Mouse (Mus musculus) forebrain, embryonic 11.5 days (tissue): Measurements from ENCODE around the gene Abcb5. TPM values are rescaled to one million over a fixed set of nuclear protein-coding genes. Genes with fewer than 3 reads are reported as not detected.

ENCODE experiments used
- ATAC-seq: fragments of 200-750 bp; cut with Nextera tagmentation; replicated peaks from 2 replicates; pipeline ENCODE4 v1.8.0; 2017; ENCODE audit warnings: moderate TSS enrichment; ENCODE audit not compliant: low FRiP score
- DNase-seq: peaks from one replicate; pipeline ENCODE4 v3.0.0-alpha.2; 2017; ENCODE audit warnings: low spot score
- H3K27ac ChIP-seq: fragments of 300-500 bp; sonication (generic); 2 replicates; pipeline ENCODE4 v1.5.1; 2014; ENCODE audit warnings: low read depth, low read length
- H3K27me3 ChIP-seq: fragments of 300-500 bp; sonication (generic); 2 replicates; pipeline ENCODE4 v1.6.1; 2014; ENCODE audit warnings: mild to moderate bottlenecking, low read length, mixed read lengths; ENCODE audit not compliant: control insufficient read depth, insufficient read depth
- H3K36me3 ChIP-seq: fragments of 300-500 bp; sonication (generic); 2 replicates; pipeline ENCODE4 v1.6.1; 2014; ENCODE audit warnings: mild to moderate bottlenecking, low read length, moderate library complexity, mixed read lengths; ENCODE audit not compliant: control insufficient read depth, insufficient read depth
- H3K4me1 ChIP-seq: fragments of 300-500 bp; sonication (generic); replicated peaks from 2 replicates; pipeline ENCODE4 v1.6.1; 2014; ENCODE audit warnings: low read length, mixed read lengths; ENCODE audit not compliant: control insufficient read depth, insufficient read depth
- H3K4me2 ChIP-seq: fragments of 300-500 bp; sonication (generic); 2 replicates; pipeline ENCODE4 v1.6.1; 2014; ENCODE audit warnings: low read depth, mild to moderate bottlenecking, low read length, moderate library complexity, mixed read lengths; ENCODE audit not compliant: severe bottlenecking
- H3K4me3 ChIP-seq: fragments of 300-500 bp; sonication (generic); 2 replicates; pipeline ENCODE4 v1.5.1; 2014; ENCODE audit warnings: low read depth, low read length
- H3K9ac ChIP-seq: fragments of 300-500 bp; sonication (generic); 2 replicates; pipeline ENCODE4 v1.6.1; 2014; ENCODE audit warnings: low read length
- H3K9me3 ChIP-seq: fragments of 300-500 bp; sonication (generic); 2 replicates; pipeline ENCODE4 v1.6.1; 2016; ENCODE audit warnings: low read length, mixed read lengths; ENCODE audit not compliant: control insufficient read depth
- WGBS: fragments of 180-500 bp; shearing (Covaris S2); extraction: QIAGEN DNeasy Blood & Tissue Kit; methylation state at CpG from one replicate; pipeline ENCODE4 v1.1.7; 2014; 5-methylcytosine and 5-hydroxymethylcytosine counted together
- polyA plus RNA-seq: library from polyadenylated mRNA; unstranded; fragments of >200 nt; fragmentation: Nextera tagmentation; extraction: Ambion mirVana; gene quantifications from 2 replicates; pipeline ENCODE4 v1.2.1, GENCODE M21; 2014

Gene Abcb5
- polyA plus RNA-seq, 1 experiment from 2014 or later = not detected

- peak within 1 kb of the TSS; percentile 80 for H3K4me2 ChIP-seq
- H3K4me3 ChIP-seq = peak within 1 kb of the TSS; percentile 57
- peaks cover 10% of the 10 kb centered on the region; the same call in 1 of the 2 replicates for H3K4me1 ChIP-seq
- peak within 1 kb of the TSS; percentile 86 for H3K27ac ChIP-seq
- 1% methylated on average over 6 of the region's 6 CpGs for WGBS
- peak within 1 kb of the TSS; percentile 80 for H3K9ac ChIP-seq
- no peak for ATAC-seq
- no peaks in the 10 kb centered on the region for H3K36me3 ChIP-seq
- peaks cover 45% of the 10 kb centered on the region for H3K27me3 ChIP-seq
- H3K9me3 ChIP-seq = no peaks in the 10 kb centered on the region
- no peak for DNase-seq
Observed at GRCm38 (mm10) chr12:118846221-118846620, 120.0 kb downstream of the Abcb5 start, which contains the start of gene Sp8. TSS of gene Sp8 (plus strand) at chr12:118846329.

DNA sequence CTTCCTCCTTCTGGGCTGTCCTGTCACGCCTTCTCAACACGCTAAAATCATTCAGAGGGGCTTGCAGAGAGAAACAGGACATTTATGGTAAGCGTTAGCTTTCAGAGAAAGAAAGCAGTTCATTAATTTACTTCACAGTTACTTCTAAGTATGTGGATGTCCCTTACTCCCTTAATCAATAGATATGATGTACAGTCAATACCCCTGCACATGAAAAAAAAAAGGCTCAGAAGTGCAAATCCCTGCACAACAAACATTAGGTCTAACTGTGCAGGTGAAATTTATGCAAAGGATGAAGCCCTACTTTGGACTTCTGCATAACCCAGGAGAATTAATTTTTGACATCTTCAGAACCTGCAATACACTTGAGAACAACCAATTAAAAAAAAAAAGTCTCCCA, 120.9 kb downstream of the Abcb5 start:
- peaks cover 45% of the 10 kb centered on the region for H3K27me3 ChIP-seq
- no peak for ATAC-seq
- no peaks in the 10 kb centered on the region for H3K9me3 ChIP-seq
- peaks cover 10% of the 10 kb centered on the region; the same call in 1 of the 2 replicates for H3K4me1 ChIP-seq
- DNase-seq = no peak
- H3K4me2 ChIP-seq = no peak overlapping the region
- no peak overlapping the region for H3K27ac ChIP-seq
- H3K9ac ChIP-seq = no peak overlapping the region
- no peaks in the 10 kb centered on the region for H3K36me3 ChIP-seq
- H3K4me3 ChIP-seq = no peak overlapping the region
- WGBS = 7% methylated on average over 3 of the region's 3 CpGs

DNA sequence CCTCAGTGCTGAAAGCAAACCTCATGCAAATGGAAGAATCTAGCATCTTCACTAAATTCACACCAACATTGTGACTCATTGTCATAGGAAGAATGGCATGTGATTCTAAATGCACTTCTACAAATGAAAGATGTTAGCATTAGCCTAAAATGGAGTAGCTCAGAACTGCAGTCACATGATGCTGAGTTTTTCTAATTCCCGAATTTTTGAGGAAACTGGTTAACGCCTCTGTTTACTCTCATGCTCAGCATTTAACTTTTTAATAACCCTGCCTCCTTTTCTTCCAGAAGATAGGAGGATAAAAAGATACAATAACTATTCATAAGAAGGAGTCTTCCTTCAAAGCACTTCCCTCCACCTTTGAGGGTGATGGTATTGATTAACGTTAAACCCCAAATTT, 121.4 kb downstream of the Abcb5 start:
- no peaks in the 10 kb centered on the region for H3K36me3 ChIP-seq
- ATAC-seq (no peak), DNase-seq (no peak)
- H3K27me3 ChIP-seq = peaks cover 43% of the 10 kb centered on the region
- no peak overlapping the region for H3K4me3 ChIP-seq
- peaks cover 10% of the 10 kb centered on the region; the same call in 1 of the 2 replicates for H3K4me1 ChIP-seq
- H3K9me3 ChIP-seq = no peaks in the 10 kb centered on the region
- 7% methylated on average over 3 of the region's 3 CpGs for WGBS
- H3K9ac ChIP-seq = no peak overlapping the region
- no peak overlapping the region for H3K4me2 ChIP-seq
- no peak overlapping the region for H3K27ac ChIP-seq

- H3K4me2 ChIP-seq = peak overlapping the region; percentile 65; the same call in 1 of the 2 replicates
- H3K36me3 ChIP-seq = no peaks in the 10 kb centered on the region
- H3K4me1 ChIP-seq = peaks cover 13% of the 10 kb centered on the region; the same call in 1 of the 2 replicates
- H3K4me3 ChIP-seq = 0 out of 2 replicates have a peak overlapping the region, but pooled peaks have one; percentile 34
- ATAC-seq = no peak
- no peak for DNase-seq
- no peaks in the 10 kb centered on the region for H3K9me3 ChIP-seq
- no peak overlapping the region for H3K9ac ChIP-seq
- H3K27ac ChIP-seq = no peak overlapping the region
- H3K27me3 ChIP-seq = peaks cover 42% of the 10 kb centered on the region
Observed at GRCm38 (mm10) chr12:118844111-118844510, 122.1 kb downstream of the Abcb5 start.

DNA sequence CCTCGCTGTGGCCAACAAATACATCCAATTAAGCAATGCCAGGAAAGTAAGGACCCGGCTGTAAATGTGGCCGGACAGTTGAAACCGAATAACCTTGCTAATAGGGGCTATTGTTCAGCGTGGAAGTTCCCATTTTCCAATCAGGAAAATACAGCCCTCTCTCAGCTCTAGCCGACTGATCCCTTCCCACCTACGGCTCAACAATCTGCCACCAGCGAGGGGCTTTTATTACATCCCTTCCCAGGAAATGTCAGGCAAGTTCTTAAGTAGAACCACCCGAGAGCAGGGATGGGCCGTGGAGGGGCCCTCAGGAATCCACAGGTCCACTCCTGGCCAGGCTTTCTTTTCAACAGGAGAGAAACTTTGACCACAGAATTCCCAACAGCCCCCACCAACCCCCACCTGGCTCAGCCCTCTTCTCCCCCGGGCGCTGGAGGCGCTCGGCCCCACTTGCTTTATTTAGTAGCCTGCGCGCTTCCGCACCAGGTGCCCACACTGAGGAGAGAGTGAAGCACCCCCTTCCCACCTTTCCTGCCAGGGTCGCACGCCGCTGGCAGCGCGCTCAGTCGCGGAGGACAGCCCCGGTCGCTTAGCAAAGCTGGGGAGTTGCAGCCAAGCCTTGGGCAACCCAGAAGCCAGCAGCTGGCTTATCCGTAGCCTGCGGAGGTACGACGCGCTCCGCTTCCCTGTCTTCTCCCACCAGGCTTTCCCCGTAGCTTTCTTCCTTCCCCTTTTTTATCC, 123.4 kb downstream of the Abcb5 start:
- ATAC-seq (peak; percentile 11), DNase-seq (peak; percentile 74)
- no peaks in the 10 kb centered on the region for H3K9me3 ChIP-seq
- peak overlapping the region; percentile 63 for H3K9ac ChIP-seq
- peaks cover 40% of the 10 kb centered on the region for H3K27me3 ChIP-seq
- peak overlapping the region; percentile 65 for H3K4me2 ChIP-seq
- peak overlapping the region; percentile 70 for H3K27ac ChIP-seq
- H3K4me3 ChIP-seq = peak overlapping the region; percentile 34
- under 1% methylated on average over 33 of the region's 33 CpGs for whole genome bisulfite sequencing
- H3K36me3 ChIP-seq = no peaks in the 10 kb centered on the region
- peaks cover 15% of the 10 kb centered on the region; the same call in 1 of the 2 replicates for H3K4me1 ChIP-seq

- no peak overlapping the region; the same call in 1 of the 2 replicates for H3K4me2 ChIP-seq
- no peak for ATAC-seq
- H3K36me3 ChIP-seq = no peaks in the 10 kb centered on the region
- no peak overlapping the region for H3K9ac ChIP-seq
- H3K9me3 ChIP-seq = no peaks in the 10 kb centered on the region
- H3K27me3 ChIP-seq = peaks cover 41% of the 10 kb centered on the region
- 12% methylated on average over 6 of the region's 6 CpGs for WGBS
- H3K27ac ChIP-seq = no peak overlapping the region
- DNase-seq = no peak
- peaks cover 20% of the 10 kb centered on the region; the same call in 1 of the 2 replicates for H3K4me1 ChIP-seq
- no peak overlapping the region; the same call in 1 of the 2 replicates for H3K4me3 ChIP-seq
Observed at GRCm38 (mm10) chr12:118841971-118842550, 124.2 kb downstream of the Abcb5 start.

- no peak overlapping the region for H3K4me2 ChIP-seq
- ATAC-seq = no peak
Observed at GRCm38 (mm10) chr12:118841381-118841922, 124.8 kb downstream of the Abcb5 start.

DNA sequence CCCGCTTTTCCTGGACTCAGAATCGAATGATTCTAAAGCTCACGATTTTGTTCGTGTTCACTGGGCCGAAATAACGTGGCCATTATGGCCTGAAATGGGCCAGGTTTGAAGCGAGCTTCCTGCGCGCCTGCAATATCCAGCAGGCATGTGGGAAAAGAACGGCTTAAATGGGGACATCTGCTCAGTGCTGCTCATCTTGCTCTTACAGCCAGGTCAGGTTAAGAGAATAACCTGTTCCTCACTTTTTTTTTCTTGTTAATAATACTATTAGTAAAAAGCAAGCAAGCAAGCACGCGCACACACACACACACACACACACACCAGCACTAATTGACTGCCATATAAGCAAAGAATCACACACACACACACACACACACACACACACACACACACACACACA, 125.4 kb downstream of the Abcb5 start:
- Histone ChIP-seq H3K27ac (no peak overlapping the region), H3K4me3 (peak overlapping the region; percentile 5; the same call in 1 of the 2 replicates), H3K4me2 (peak overlapping the region; percentile 40; the same call in 1 of the 2 replicates), H3K4me1 (peaks cover 26% of the 10 kb centered on the region), H3K9ac (no peak overlapping the region), H3K9me3 (no peaks in the 10 kb centered on the region), H3K27me3 (peaks cover 43% of the 10 kb centered on the region), H3K36me3 (no peaks in the 10 kb centered on the region)
- 2% methylated on average over 11 of the region's 12 CpGs for WGBS
- peak; percentile 87 for DNase-seq
- peak; percentile 70 for ATAC-seq

More at GRCm38 (mm10) chr12:118841381-118841922, 124.8 kb downstream of the Abcb5 start:
- H3K4me1 ChIP-seq = peaks cover 23% of the 10 kb centered on the region
- 4% methylated on average over 5 of the region's 5 CpGs for WGBS
- H3K9me3 ChIP-seq = no peaks in the 10 kb centered on the region
- H3K4me3 ChIP-seq = no peak overlapping the region
- no peak overlapping the region for H3K9ac ChIP-seq
- no peak for DNase-seq
- peaks cover 41% of the 10 kb centered on the region for H3K27me3 ChIP-seq
- no peak overlapping the region for H3K27ac ChIP-seq
- no peaks in the 10 kb centered on the region for H3K36me3 ChIP-seq
